Comparison of ENCODE assay signal across 8 mouse cellular contexts in the genomic region with DNA sequence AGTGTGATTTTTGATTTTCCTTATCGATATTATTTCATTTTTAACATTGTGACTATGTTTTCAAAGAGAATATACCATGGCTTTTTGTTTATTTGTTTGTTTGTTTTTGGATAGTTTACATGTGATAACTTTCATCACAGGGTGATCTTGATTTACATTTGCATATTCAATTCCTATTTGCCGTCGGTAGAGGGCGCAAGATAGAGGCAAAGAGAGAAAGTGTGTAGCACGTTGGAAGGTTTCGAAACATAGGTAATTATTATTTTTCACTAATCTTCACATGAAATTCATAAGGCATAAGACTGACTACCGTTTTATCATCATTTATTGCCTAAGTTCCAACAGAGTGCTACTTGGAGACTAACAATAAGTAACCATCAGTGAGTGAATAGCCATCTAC. TPM values are rescaled to one million over a fixed set of nuclear protein-coding genes. Genes with fewer than 3 reads are reported as not detected.
DNase-seq lines count a peak whose midpoint lies in the region; ATAC-seq lines count a peak whose summit lies in the region.
"Had no signal": no experiment of that assay in that cellular context is flagged by ENCODE, and none has a peak within 500 bp of the region (broad histone marks: within the 10 kb centered on the region; RNA-seq: fewer than 3 reads in every experiment).

No protein-coding gene starts in this region.

- H3K27ac ChIP-seq in hindbrain, embryonic 11.5 days (ENCODE audit: low read depth, low read length): no peak overlapping the region
- H3K27ac ChIP-seq in hindbrain, embryonic 16.5 days (ENCODE audit: low read depth, low read length): no peak overlapping the region
- no peak overlapping the region for H3K27ac ChIP-seq in forebrain, embryonic 10.5 days
- H3K27ac ChIP-seq: embryonic facial prominence, embryonic 12.5 days had no signal

- no peak overlapping the region for H3K4me3 ChIP-seq in hindbrain, embryonic 11.5 days (ENCODE audit: low read depth, low read length)
- H3K4me3 ChIP-seq in hindbrain, embryonic 16.5 days (ENCODE audit: low read length): no peak overlapping the region
- no peak overlapping the region for H3K4me3 ChIP-seq in forebrain, embryonic 10.5 days
- H3K4me3 ChIP-seq: embryonic facial prominence, embryonic 12.5 days had no signal

- no peak overlapping the region for H3K4me2 ChIP-seq in hindbrain, embryonic 11.5 days (replicated peaks; ENCODE audit: low read depth, low read length)
- H3K4me2 ChIP-seq in hindbrain, embryonic 16.5 days (ENCODE audit: low read length): no peak overlapping the region
- H3K4me2 ChIP-seq: embryonic facial prominence, embryonic 12.5 days had no signal

- peak; percentile 60 for DNase-seq in hindbrain, embryonic 11.5 days (ENCODE audit: low spot score)
- peak; percentile 33 for DNase-seq in thymus, postnatal 14 days
- DNase-seq in thymus, postnatal 36 days: no peak
- peak; percentile 20 for DNase-seq in c-Kit-positive CD71-positive TER-119-positive erythroid progenitor cells, embryonic 14.5 days (ENCODE audit: low spot score)
- DNase-seq in lung, postnatal 10 days: peak; percentile 74
- DNase-seq in forebrain, embryonic 10.5 days (ENCODE audit: extremely low spot score, low spot score): no peak

- no peak overlapping the region for H3K9ac ChIP-seq in hindbrain, embryonic 11.5 days (ENCODE audit: low read depth, low read length)
- H3K9ac ChIP-seq in hindbrain, embryonic 16.5 days (ENCODE audit: low read depth, low read length): no peak overlapping the region
- H3K9ac ChIP-seq: embryonic facial prominence, embryonic 12.5 days had no signal

- no peaks in the 10 kb centered on the region for H3K36me3 ChIP-seq in hindbrain, embryonic 11.5 days (ENCODE audit: control insufficient read depth, insufficient read depth, low read length)
- H3K36me3 ChIP-seq in hindbrain, embryonic 16.5 days (ENCODE audit: control insufficient read depth, insufficient read depth, low read length): no peaks in the 10 kb centered on the region
- no peaks in the 10 kb centered on the region for H3K36me3 ChIP-seq in forebrain, embryonic 10.5 days (replicated peaks)
- H3K36me3 ChIP-seq: embryonic facial prominence, embryonic 12.5 days had no signal

- no peaks in the 10 kb centered on the region for H3K9me3 ChIP-seq in hindbrain, embryonic 11.5 days (ENCODE audit: control insufficient read depth, low read length)
- H3K9me3 ChIP-seq in hindbrain, embryonic 16.5 days (ENCODE audit: control insufficient read depth, low read length): no peaks in the 10 kb centered on the region
- H3K9me3 ChIP-seq in forebrain, embryonic 10.5 days: no peaks in the 10 kb centered on the region
- H3K9me3 ChIP-seq: embryonic facial prominence, embryonic 12.5 days had no signal

- H3K4me1 ChIP-seq in hindbrain, embryonic 11.5 days (replicated peaks; ENCODE audit: control insufficient read depth, insufficient read depth, low read length): no peaks in the 10 kb centered on the region
- no peaks in the 10 kb centered on the region for H3K4me1 ChIP-seq in hindbrain, embryonic 16.5 days (ENCODE audit: control insufficient read depth, insufficient read depth, low read depth, low read length)
- H3K4me1 ChIP-seq in forebrain, embryonic 10.5 days: peaks cover 6% of the 10 kb centered on the region

- no peaks in the 10 kb centered on the region for H3K27me3 ChIP-seq in hindbrain, embryonic 11.5 days (ENCODE audit: control insufficient read depth, insufficient read depth, low read length)
- H3K27me3 ChIP-seq in hindbrain, embryonic 16.5 days (replicated peaks; ENCODE audit: control insufficient read depth, insufficient read depth, low read length): no peaks in the 10 kb centered on the region
- H3K27me3 ChIP-seq in forebrain, embryonic 10.5 days (ENCODE audit: poor library complexity, severe bottlenecking): no peaks in the 10 kb centered on the region
- H3K27me3 ChIP-seq: embryonic facial prominence, embryonic 12.5 days had no signal

- no peak for ATAC-seq in hindbrain, embryonic 11.5 days (ENCODE audit: low FRiP score)
- ATAC-seq in hindbrain, embryonic 16.5 days: no peak

- 27% methylated on average over 7 of the region's 7 CpGs for WGBS in hindbrain, embryonic 11.5 days
- 17% methylated on average over 7 of the region's 7 CpGs for WGBS in hindbrain, embryonic 16.5 days
- 26% methylated on average over 7 of the region's 7 CpGs for WGBS in forebrain, embryonic 10.5 days

RNA-seq across cellular contexts. Expression of a gene that starts 11.0 kb away (rescaled TPM):
- 6.0 and 6.6 TPM in 2 replicates for polyA plus RNA-seq in hindbrain, embryonic 11.5 days (2014; fragmentation: Nextera tagmentation; extraction: Ambion mirVana)
- 15.0 and 19.4 TPM in 2 replicates for polyA plus RNA-seq in hindbrain, embryonic 16.5 days (2015; fragmentation: Nextera tagmentation; extraction: Ambion mirVana)
- 4.8 and 6.3 TPM in 2 replicates for polyA plus RNA-seq in forebrain, embryonic 10.5 days (2016; fragmentation: Nextera tagmentation; extraction: Ambion mirVana)

RNA-seq across cellular contexts. Expression of a gene that starts 16.5 kb away (rescaled TPM):
- polyA plus RNA-seq in hindbrain, embryonic 11.5 days (2014; fragmentation: Nextera tagmentation; extraction: Ambion mirVana): 5.1 and 6.2 TPM in 2 replicates
- 0.78 and 1.5 TPM in 2 replicates for polyA plus RNA-seq in hindbrain, embryonic 16.5 days (2015; fragmentation: Nextera tagmentation; extraction: Ambion mirVana)
- 21.4 and 22.3 TPM in 2 replicates for polyA plus RNA-seq in forebrain, embryonic 10.5 days (2016; fragmentation: Nextera tagmentation; extraction: Ambion mirVana)

Comparison
In these comparisons a context has a peak if more than half of its experiments do, and no peak if none do; other contexts are left out.
1. DNase-seq: peak in hindbrain, embryonic 11.5 days (single experiment), thymus, postnatal 14 days (single experiment), c-Kit-positive CD71-positive TER-119-positive erythroid progenitor cells, embryonic 14.5 days (single experiment) and lung, postnatal 10 days (single experiment); none in thymus, postnatal 36 days (0 of 2) and forebrain, embryonic 10.5 days (single experiment).